Mouse (Mus musculus) cerebellum, adult 11 months (tissue): Measurements from ENCODE around the gene Psap.

Experiments
- DNase-seq: peaks from one replicate; pipeline ENCODE4 v3.0.0; 2022

The Psap gene

DNA sequence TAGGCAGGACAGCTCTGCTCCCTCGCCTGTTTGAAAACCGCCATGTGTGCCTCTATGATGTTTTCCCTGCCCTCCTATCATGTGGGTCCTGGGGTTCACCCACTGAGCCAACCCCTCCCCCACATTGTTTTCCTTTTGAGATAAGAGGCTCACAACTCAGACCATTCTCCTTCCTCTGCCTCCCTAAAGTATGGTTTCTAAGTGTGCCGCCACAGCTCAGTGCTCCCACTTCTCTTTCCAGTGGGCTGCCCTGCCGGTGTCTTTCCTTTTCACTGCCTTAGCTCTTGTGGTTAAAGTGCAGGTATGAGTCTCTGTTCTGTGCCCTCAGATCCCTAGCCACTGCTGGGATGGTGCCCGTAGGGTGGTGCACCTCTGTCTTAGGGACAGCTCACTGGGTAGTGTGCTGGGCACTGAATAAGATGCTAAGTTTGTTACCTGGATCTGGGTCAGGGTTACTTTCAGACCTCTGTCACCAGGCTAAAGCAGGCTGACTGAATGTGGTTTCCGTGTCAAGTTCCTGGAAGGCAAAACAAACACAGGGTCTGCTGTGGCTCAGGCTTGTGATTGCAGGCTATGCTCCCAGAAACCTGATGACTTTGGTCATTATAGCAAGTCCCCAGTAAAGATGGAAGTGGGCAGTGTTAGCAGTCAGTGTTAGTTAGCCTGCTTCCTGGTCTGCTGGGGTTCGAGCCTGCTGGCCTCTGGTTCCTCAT is 12.8 kb downstream of the Psap start:
- no peak for DNase-seq

DNA sequence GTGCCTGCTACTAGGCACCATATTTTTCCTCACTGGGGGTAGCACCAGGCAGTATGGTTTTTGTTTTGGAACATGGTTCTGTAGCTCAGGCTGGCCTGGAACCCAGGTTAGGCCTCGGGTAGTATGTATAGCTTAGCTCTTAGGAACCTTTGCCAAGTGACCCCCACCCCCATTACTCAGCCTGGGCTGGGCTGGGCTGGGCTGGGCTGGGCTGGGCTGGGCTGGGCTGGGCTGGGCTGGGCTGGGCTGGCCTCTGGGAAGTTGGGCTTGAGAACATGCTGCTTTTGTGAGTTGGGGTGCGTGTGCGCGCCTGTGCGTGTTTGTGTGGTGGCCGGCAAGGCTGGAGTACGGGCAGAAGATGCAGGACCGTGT is 13.3 kb downstream of the Psap start:
- DNase-seq = no peak

DNA sequence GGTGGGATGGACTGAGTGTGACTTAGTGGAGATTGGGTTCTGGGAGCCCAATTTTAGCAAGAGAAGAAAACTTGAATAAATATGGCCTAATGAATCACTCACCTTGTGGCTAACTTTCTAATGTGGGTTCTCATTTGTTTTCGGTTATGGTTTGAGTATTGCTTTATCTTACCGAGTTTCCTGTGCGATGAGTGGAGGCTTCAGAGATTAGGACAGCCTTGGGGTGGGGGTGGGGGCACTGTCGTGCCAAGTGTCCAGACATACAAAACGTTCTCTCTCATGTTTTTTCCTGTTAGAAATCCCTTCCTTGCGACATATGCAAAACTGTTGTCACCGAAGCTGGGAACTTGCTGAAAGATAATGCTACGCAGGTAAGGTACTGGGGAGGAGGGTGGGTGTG is 14.8 kb downstream of the Psap start:
- no peak for DNase-seq

- no peak for DNase-seq
These were observed 17.2 kb downstream of the Psap start for GRCm38 (mm10) chr10:60294621-60295020.

DNA sequence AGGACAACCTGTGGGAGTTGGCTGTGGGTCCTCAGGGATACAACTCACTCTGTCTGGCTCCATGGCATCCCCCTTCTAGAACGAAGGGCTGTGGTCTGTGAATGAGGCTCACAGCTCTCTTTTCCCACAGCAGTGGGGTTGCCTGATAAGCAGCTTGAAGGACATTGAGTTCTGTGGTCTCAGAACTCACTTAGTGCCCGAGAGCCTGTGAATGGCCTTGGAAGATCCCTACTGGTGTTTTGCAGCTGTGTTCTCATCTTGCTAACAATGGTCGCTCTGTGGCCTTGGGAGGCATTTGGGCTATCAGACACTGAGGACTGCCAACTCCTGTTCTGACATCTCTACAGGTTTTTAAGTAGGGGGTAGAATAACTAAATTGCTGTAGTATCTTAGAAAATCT is 17.9 kb downstream of the Psap start:
- no peak for DNase-seq

DNA sequence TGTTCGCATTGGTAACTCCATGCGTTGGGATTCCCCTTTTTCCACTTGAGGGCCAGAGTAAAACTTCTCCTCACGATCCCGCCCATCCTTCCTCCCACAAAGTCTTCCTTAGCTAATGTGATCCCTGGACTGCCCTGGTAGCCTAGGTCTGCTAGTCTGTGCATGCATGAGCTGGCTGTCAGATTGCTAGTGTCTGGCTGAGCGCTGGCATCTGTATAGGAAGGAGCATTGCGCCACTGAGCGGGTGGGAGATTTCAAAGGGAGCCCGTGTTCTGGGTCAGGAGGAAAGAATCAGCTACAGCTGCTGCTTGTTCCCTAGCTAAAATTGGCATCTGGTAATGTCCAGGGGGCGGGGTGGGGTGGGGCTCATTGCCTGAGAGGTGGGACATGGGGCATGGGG is 18.6 kb downstream of the Psap start:
- DNase-seq = no peak

GRCm38 (mm10) chr10:60299636-60300035 is 22.2 kb downstream of the Psap start:
- DNase-seq = no peak

DNA sequence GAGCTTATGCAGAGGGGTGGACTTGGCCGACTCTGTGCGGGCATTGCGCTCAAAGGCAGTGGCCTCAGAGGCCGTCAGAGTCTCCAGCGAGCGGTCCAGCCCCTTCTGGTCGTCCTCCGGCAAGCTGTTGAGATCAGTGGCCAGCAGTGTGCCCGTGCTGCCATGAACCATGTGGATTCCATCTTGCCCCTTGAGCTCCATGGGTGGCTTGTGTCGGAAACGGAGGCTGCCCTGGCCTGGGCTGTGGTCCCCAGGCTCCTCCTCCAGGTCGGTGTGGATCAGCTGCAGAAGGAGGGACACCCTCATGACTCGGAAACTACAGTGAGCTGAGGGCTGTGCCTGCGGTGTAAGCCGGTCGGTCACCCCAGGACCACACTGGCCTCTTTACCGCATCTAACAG is 26.0 kb downstream of the Psap start:
- no peak for DNase-seq

DNA sequence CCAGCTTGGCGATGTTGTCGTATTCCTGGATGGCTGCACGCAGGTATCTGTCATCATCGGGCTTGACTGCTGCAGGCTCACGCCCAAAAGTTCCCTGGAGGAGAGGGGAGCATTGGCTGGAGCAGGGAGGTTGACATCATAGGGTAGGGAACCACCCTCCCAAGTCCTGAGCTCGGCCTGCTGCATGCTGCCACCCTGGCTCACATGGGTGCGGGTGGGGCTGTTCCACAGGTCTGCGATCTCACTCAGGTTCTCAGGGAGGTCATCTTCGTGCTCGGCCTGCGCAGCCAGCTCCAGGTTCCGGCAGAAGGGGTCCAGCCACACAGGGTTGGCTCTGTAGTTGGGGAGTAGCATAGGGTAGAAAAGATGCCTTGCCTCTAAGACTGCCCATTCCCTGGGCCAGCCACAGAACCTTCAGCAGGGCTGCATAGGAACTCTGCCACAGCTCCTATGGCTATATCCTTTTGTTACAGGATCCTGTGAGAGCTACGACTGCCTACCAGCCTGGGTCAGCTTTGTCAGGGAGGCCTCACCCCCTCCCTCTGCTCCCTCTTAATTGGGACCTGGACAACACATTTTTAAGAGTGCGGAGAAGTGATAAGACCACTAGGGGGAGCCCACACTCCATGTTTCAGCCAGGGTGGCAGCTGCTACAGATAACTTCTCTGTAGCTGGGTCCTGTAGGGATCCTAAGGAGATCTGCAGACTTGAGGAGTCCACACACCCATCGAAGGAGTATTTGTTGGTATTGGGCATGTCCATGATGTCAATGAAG is 27.6 kb downstream of the Psap start:
- DNase-seq = peak; percentile 61

DNA sequence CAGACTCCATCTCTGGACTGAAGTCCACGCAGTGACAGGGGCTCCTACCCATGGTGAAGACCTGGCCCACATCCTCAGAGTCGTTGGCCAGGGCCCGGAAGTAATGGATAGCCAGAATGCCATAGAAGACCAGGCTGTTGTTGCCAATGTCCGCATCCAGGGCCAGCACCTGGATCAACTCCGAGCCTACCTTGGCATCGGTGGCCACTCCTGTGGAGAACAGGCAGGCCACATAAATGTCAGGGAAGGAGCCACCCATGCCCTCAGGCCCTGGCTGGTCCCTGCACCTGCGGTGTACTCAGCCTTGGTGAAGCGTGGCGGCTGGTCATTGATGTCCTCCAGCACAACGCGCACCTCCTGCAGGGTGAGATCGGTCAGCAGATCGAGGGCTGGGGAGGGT is 33.2 kb downstream of the Psap start:
- no peak for DNase-seq

DNA sequence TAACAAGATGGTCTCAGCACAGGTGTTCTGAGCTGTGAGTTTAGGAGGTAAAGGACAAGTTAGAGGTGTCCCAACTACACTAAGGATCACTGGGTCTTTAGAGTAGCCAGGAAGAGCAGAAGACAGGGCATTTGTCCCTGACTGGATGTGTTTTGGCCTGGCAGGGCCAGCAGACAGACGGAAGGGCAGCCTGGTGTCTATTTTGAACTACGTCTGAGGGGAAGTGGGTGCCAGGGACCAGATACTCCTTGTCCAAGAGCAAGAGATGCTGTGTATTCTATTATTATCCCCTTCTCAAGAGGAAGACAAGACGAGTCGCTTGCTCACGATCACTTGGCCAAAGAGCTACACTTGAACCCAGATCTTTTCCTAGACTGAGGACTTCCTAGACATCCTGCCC is 36.2 kb downstream of the Psap start:
- DNase-seq = no peak

DNA sequence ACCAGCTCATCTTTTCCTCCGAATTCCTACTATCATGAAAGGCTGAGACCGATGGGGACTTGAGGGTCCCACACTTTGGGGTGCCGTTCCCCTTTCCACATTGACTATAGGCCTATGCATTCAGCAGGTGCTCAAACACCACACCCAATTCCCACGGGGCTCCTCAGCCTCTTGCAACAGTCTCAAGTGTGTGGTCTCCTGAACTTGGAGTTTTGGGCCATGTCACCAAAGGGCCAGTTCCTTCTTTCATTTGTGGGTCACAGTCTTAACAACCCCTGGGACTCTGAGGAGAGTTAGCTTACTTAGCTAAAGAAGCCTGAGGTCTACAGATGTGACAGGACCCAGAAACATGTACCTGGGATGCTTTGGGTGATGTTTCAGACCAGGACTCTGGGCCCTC is 38.7 kb downstream of the Psap start:
- DNase-seq = no peak

- no peak for DNase-seq
These were observed 51.7 kb downstream of the Psap start for GRCm38 (mm10) chr10:60328963-60329650.

- DNase-seq = no peak
These were observed 57.2 kb downstream of the Psap start for GRCm38 (mm10) chr10:60334583-60334982.

GRCm38 (mm10) chr10:60335021-60335420 is 57.6 kb downstream of the Psap start:
- no peak for DNase-seq

- DNase-seq = no peak
These were observed 64.1 kb downstream of the Psap start for GRCm38 (mm10) chr10:60341528-60341927.

DNA sequence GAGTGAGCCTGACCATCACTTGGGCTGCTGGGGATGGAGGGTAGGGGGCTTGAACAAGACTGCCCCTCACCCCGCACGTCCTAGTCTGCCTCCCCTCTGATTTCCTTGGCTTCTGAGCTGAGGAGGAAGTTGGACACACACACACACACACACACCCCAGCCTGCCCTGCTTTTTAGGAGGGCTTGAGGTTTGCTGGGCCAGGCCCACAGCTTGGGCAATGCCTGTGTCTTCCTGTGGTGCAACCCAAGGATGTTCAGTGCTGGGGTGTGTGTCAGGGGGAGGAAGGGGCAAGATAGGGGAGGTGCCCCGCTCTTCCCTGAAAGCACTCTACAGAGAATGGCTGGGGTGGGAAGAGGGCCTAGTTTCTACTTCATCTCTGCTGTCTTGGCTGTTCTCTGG is 66.7 kb downstream of the Psap start:
- DNase-seq = no peak

- DNase-seq = no peak
These were observed 68.6 kb downstream of the Psap start for GRCm38 (mm10) chr10:60346056-60346455.

- DNase-seq = peak; percentile 12
These were observed 69.4 kb downstream of the Psap start, which contains the start of gene Vsir for GRCm38 (mm10) chr10:60346701-60347405. Vsir (plus strand) TSS chr10:60346851.

GRCm38 (mm10) chr10:60347768-60348610 is 70.6 kb downstream of the Psap start:
- DNase-seq = no peak

GRCm38 (mm10) chr10:60349056-60349455 is 71.6 kb downstream of the Psap start:
- no peak for DNase-seq

- DNase-seq = no peak
These were observed 72.2 kb downstream of the Psap start for GRCm38 (mm10) chr10:60349644-60350043.
